Mouse (Mus musculus) urinary bladder, postnatal 14 days (tissue): ENCODE measurements at regions not wholly inside any gene's neighbourhood (a gene's known extent, or its start where the extent isn't known, plus 50 kb on each side); places are given as distances from the start of the nearest gene placed in this dataset.
"Not testable (repeated sequence)": the region's sequence is repeated elsewhere in the genome, so short reads cannot be mapped to it uniquely, and the experiment has no call there.

Source experiments
- DNase-seq: peaks from one replicate; pipeline ENCODE4 v3.0.0; 2021; ENCODE audit warnings: low spot score

- no peak for DNase-seq
These were observed 464.3 kb upstream of the Nmur2 start for GRCm38 (mm10) chr11:56505068-56505467.

- DNase-seq: no peak
These were observed 474.1 kb upstream of the Nmur2 start for GRCm38 (mm10) chr11:56514941-56515340.

- DNase-seq: no peak
These were observed 477.7 kb upstream of the Nmur2 start for GRCm38 (mm10) chr11:56518486-56518885.

GRCm38 (mm10) chr11:56550736-56551135, 460.5 kb upstream of the Gria1 start:
- DNase-seq: no peak

GRCm38 (mm10) chr11:56556332-56556731, 454.9 kb upstream of the Gria1 start:
- peak; percentile 3 for DNase-seq

- no peak for DNase-seq
These were observed 431.2 kb upstream of the Gria1 start for GRCm38 (mm10) chr11:56580028-56580427.

GRCm38 (mm10) chr11:56583054-56583453, 428.1 kb upstream of the Gria1 start:
- DNase-seq: no peak

- DNase-seq: not testable (repeated sequence)
These were observed 417.8 kb upstream of the Gria1 start for GRCm38 (mm10) chr11:56593435-56593834.

- DNase-seq: no peak
These were observed 407.4 kb upstream of the Gria1 start for GRCm38 (mm10) chr11:56603742-56604141.

GRCm38 (mm10) chr11:56627659-56628058, 383.5 kb upstream of the Gria1 start:
- DNase-seq: no peak

- no peak for DNase-seq
These were observed 377.7 kb upstream of the Gria1 start for GRCm38 (mm10) chr11:56633445-56633844.

- no peak for DNase-seq
These were observed 374.5 kb upstream of the Gria1 start for GRCm38 (mm10) chr11:56636606-56637226.

- no peak for DNase-seq
These were observed 369.5 kb upstream of the Gria1 start for GRCm38 (mm10) chr11:56641716-56642115.
